Mouse (Mus musculus) heart, adult 2 months (tissue): Measurements from ENCODE around the gene Tcf7l2.

Experiments
- CTCF ChIP-seq: fragments of 200-600 bp; IDR thresholded peaks from 2 replicates; pipeline ENCODE4 v1.8.1; 2022; ENCODE audit warnings: antibody characterized with exemption, mild to moderate bottlenecking, moderate library complexity
- POLR2A ChIP-seq: fragments of 200-500 bp; IDR thresholded peaks from 2 replicates; pipeline ENCODE4 v1.6.1; 2011; ENCODE audit warnings: mild to moderate bottlenecking, low read depth, low read length, control low read depth; ENCODE audit not compliant: insufficient read depth

GRCm38 (mm10) chr19:55840499-55841121, 99.0 kb downstream of the Tcf7l2 start:
- no peak for TF ChIP-seq POLR2A
- no peak for TF ChIP-seq CTCF
